Mouse (Mus musculus): ENCODE measurements around the gene Tns1. TPM values are rescaled to one million over a fixed set of nuclear protein-coding genes. Genes with fewer than 3 reads are reported as not detected.

Tns1 gene
- polyA plus RNA-seq, 1 experiment from 2014 or later, result 15.6 TPM

DNA sequence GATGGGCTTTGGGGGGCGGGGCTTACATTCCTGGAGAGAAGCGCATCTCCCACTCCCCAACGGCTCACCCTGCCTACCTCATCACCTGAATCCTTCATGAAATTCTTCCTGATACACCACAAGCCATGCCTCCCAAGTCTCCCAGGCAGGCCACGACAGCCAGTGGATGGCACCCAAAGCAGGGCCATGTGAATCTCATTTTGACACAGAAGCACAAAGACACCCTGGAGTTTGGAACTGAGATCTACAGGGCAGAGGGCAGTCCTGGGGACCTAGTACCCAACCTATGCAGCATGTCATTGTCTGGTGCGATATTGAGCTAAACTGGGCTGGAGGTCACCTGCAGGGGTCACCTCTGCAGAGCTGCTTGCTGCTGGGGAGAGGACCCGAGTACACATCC, 104.0 kb downstream of the Tns1 start:
- WGBS, result 76% methylated on average over 6 of the region's 6 CpGs
- no peaks in the 10 kb centered on the region for H3K4me1 ChIP-seq (replicated peaks; ENCODE audit: control insufficient read depth, insufficient read depth, low read length)
- no peak for ATAC-seq (replicated peaks; ENCODE audit: low FRiP score)

GRCm38 (mm10) chr1:74017399-74018172, 106.7 kb downstream of the Tns1 start:
- Histone ChIP-seq H3K9ac (ENCODE audit: low read length) (no peak overlapping the region), H3K27ac (ENCODE audit: low read depth, low read length) (no peak overlapping the region), H3K4me2 (ENCODE audit: low read depth, low read length, severe bottlenecking) (no peak overlapping the region), H3K4me3 (ENCODE audit: low read depth, low read length) (no peak overlapping the region), H3K27me3 (ENCODE audit: control insufficient read depth, insufficient read depth, low read length) (no peaks in the 10 kb centered on the region), H3K36me3 (ENCODE audit: control insufficient read depth, insufficient read depth, low read length) (no peaks in the 10 kb centered on the region), H3K4me1 (replicated peaks; ENCODE audit: control insufficient read depth, insufficient read depth, low read length) (no peaks in the 10 kb centered on the region), H3K9me3 (ENCODE audit: control insufficient read depth, low read length) (no peaks in the 10 kb centered on the region)
- DNase-seq (ENCODE audit: low spot score) (no peak), ATAC-seq (replicated peaks; ENCODE audit: low FRiP score) (no peak)
- WGBS, result 86% methylated on average over 9 of the region's 9 CpGs

More for the DNA sequence above, 104.0 kb downstream of the Tns1 start:
- Histone ChIP-seq H3K27me3 (ENCODE audit: control insufficient read depth, insufficient read depth, low read length) (no peaks in the 10 kb centered on the region), H3K4me3 (ENCODE audit: low read depth, low read length) (no peak overlapping the region), H3K9ac (ENCODE audit: low read length) (no peak overlapping the region), H3K9me3 (ENCODE audit: control insufficient read depth, low read length) (no peaks in the 10 kb centered on the region), H3K36me3 (ENCODE audit: control insufficient read depth, insufficient read depth, low read length) (no peaks in the 10 kb centered on the region), H3K27ac (ENCODE audit: low read depth, low read length) (no peak overlapping the region), H3K4me2 (ENCODE audit: low read depth, low read length, severe bottlenecking) (no peak overlapping the region)
- no peak for DNase-seq (ENCODE audit: low spot score)

DNA sequence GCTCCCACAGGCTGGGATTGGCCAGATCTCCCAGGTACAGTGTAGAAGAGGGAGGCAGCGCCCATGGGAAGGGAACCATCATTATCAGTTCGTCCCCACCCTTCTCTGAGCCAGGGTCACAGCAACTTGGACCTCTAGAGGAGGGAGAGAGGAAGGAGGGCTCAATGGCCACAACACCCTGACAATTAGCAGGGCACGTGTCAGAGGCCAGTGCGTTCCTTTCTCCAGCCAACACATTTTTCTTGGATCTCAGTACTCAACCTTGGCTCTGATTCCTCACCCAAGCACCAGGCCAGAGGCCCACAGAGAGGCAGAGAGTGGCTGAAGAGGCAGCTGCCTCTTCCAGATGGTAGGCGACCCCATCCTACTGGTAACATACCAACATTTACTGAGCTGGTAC, 107.6 kb downstream of the Tns1 start:
- no peak overlapping the region for H3K4me3 ChIP-seq (ENCODE audit: low read depth, low read length)
- H3K36me3 ChIP-seq (ENCODE audit: control insufficient read depth, insufficient read depth, low read length), result no peaks in the 10 kb centered on the region
- H3K4me2 ChIP-seq (ENCODE audit: low read depth, low read length, severe bottlenecking), result no peak overlapping the region
- DNase-seq (ENCODE audit: low spot score), result no peak
- ATAC-seq (replicated peaks; ENCODE audit: low FRiP score), result no peak
- H3K9ac ChIP-seq (ENCODE audit: low read length), result no peak overlapping the region
- H3K9me3 ChIP-seq (ENCODE audit: control insufficient read depth, low read length), result no peaks in the 10 kb centered on the region
- WGBS, result 89% methylated on average over 5 of the region's 5 CpGs
- H3K27me3 ChIP-seq (ENCODE audit: control insufficient read depth, insufficient read depth, low read length), result no peaks in the 10 kb centered on the region
- H3K27ac ChIP-seq (ENCODE audit: low read depth, low read length), result no peak overlapping the region
- no peaks in the 10 kb centered on the region for H3K4me1 ChIP-seq (replicated peaks; ENCODE audit: control insufficient read depth, insufficient read depth, low read length)

GRCm38 (mm10) chr1:74015513-74016234, 108.6 kb downstream of the Tns1 start:
- H3K9me3 ChIP-seq (ENCODE audit: control insufficient read depth, low read length), result no peaks in the 10 kb centered on the region
- ATAC-seq (replicated peaks; ENCODE audit: low FRiP score) (no peak), DNase-seq (ENCODE audit: low spot score) (no peak)
- H3K27ac ChIP-seq (ENCODE audit: low read depth, low read length), result no peak overlapping the region
- H3K9ac ChIP-seq (ENCODE audit: low read length), result no peak overlapping the region
- H3K36me3 ChIP-seq (ENCODE audit: control insufficient read depth, insufficient read depth, low read length), result no peaks in the 10 kb centered on the region
- H3K4me3 ChIP-seq (ENCODE audit: low read depth, low read length), result no peak overlapping the region
- H3K4me1 ChIP-seq (replicated peaks; ENCODE audit: control insufficient read depth, insufficient read depth, low read length), result no peaks in the 10 kb centered on the region
- H3K4me2 ChIP-seq (ENCODE audit: low read depth, low read length, severe bottlenecking), result no peak overlapping the region
- H3K27me3 ChIP-seq (ENCODE audit: control insufficient read depth, insufficient read depth, low read length), result no peaks in the 10 kb centered on the region
- 78% methylated on average over 8 of the region's 8 CpGs for WGBS

- no peak overlapping the region for H3K4me3 ChIP-seq (ENCODE audit: low read depth, low read length)
- no peak overlapping the region for H3K9ac ChIP-seq (ENCODE audit: low read length)
- no peak for DNase-seq (ENCODE audit: low spot score)
- H3K27me3 ChIP-seq (ENCODE audit: control insufficient read depth, insufficient read depth, low read length), result no peaks in the 10 kb centered on the region
- H3K4me2 ChIP-seq (ENCODE audit: low read depth, low read length, severe bottlenecking), result no peak overlapping the region
- no peaks in the 10 kb centered on the region for H3K36me3 ChIP-seq (ENCODE audit: control insufficient read depth, insufficient read depth, low read length)
- no peak for ATAC-seq (replicated peaks; ENCODE audit: low FRiP score)
- no peaks in the 10 kb centered on the region for H3K4me1 ChIP-seq (replicated peaks; ENCODE audit: control insufficient read depth, insufficient read depth, low read length)
- H3K9me3 ChIP-seq (ENCODE audit: control insufficient read depth, low read length), result no peaks in the 10 kb centered on the region
- H3K27ac ChIP-seq (ENCODE audit: low read depth, low read length), result no peak overlapping the region
- 78% methylated on average over 9 of the region's 14 CpGs for WGBS
Measured at GRCm38 (mm10) chr1:74014538-74015327, 109.5 kb downstream of the Tns1 start.

- no peaks in the 10 kb centered on the region for H3K4me1 ChIP-seq (replicated peaks; ENCODE audit: control insufficient read depth, insufficient read depth, low read length)
- H3K4me3 ChIP-seq (ENCODE audit: low read depth, low read length), result no peak overlapping the region
- H3K9ac ChIP-seq (ENCODE audit: low read length), result no peak overlapping the region
- WGBS, result 87% methylated on average over 14 of the region's 14 CpGs
- DNase-seq (ENCODE audit: low spot score) (no peak), ATAC-seq (replicated peaks; ENCODE audit: low FRiP score) (no peak)
- no peaks in the 10 kb centered on the region for H3K36me3 ChIP-seq (ENCODE audit: control insufficient read depth, insufficient read depth, low read length)
- no peaks in the 10 kb centered on the region for H3K9me3 ChIP-seq (ENCODE audit: control insufficient read depth, low read length)
- no peak overlapping the region for H3K4me2 ChIP-seq (ENCODE audit: low read depth, low read length, severe bottlenecking)
- H3K27me3 ChIP-seq (ENCODE audit: control insufficient read depth, insufficient read depth, low read length), result no peaks in the 10 kb centered on the region
- H3K27ac ChIP-seq (ENCODE audit: low read depth, low read length), result no peak overlapping the region
Measured at GRCm38 (mm10) chr1:74013296-74014031, 110.8 kb downstream of the Tns1 start.

GRCm38 (mm10) chr1:74012706-74013105, 111.5 kb downstream of the Tns1 start:
- Histone ChIP-seq H3K4me2 (ENCODE audit: low read depth, low read length, severe bottlenecking) (no peak overlapping the region), H3K4me3 (ENCODE audit: low read depth, low read length) (no peak overlapping the region), H3K9me3 (ENCODE audit: control insufficient read depth, low read length) (no peaks in the 10 kb centered on the region), H3K27ac (ENCODE audit: low read depth, low read length) (no peak overlapping the region), H3K36me3 (ENCODE audit: control insufficient read depth, insufficient read depth, low read length) (no peaks in the 10 kb centered on the region), H3K9ac (ENCODE audit: low read length) (no peak overlapping the region), H3K27me3 (ENCODE audit: control insufficient read depth, insufficient read depth, low read length) (no peaks in the 10 kb centered on the region), H3K4me1 (replicated peaks; ENCODE audit: control insufficient read depth, insufficient read depth, low read length) (no peaks in the 10 kb centered on the region)
- no peak for ATAC-seq (replicated peaks; ENCODE audit: low FRiP score)
- DNase-seq (ENCODE audit: low spot score), result no peak
- 87% methylated on average over 10 of the region's 10 CpGs for WGBS

GRCm38 (mm10) chr1:74009495-74009894, 114.8 kb downstream of the Tns1 start:
- Histone ChIP-seq H3K27ac (ENCODE audit: low read depth, low read length) (no peak overlapping the region), H3K4me1 (replicated peaks; ENCODE audit: control insufficient read depth, insufficient read depth, low read length) (no peaks in the 10 kb centered on the region), H3K9ac (ENCODE audit: low read length) (no peak overlapping the region), H3K36me3 (ENCODE audit: control insufficient read depth, insufficient read depth, low read length) (no peaks in the 10 kb centered on the region), H3K4me2 (ENCODE audit: low read depth, low read length, severe bottlenecking) (no peak overlapping the region), H3K27me3 (ENCODE audit: control insufficient read depth, insufficient read depth, low read length) (no peaks in the 10 kb centered on the region), H3K4me3 (ENCODE audit: low read depth, low read length) (no peak overlapping the region), H3K9me3 (ENCODE audit: control insufficient read depth, low read length) (no peaks in the 10 kb centered on the region)
- ATAC-seq (replicated peaks; ENCODE audit: low FRiP score), result no peak
- 91% methylated on average over 3 of the region's 3 CpGs for WGBS
- no peak for DNase-seq (ENCODE audit: low spot score)
